In the genomic region with DNA sequence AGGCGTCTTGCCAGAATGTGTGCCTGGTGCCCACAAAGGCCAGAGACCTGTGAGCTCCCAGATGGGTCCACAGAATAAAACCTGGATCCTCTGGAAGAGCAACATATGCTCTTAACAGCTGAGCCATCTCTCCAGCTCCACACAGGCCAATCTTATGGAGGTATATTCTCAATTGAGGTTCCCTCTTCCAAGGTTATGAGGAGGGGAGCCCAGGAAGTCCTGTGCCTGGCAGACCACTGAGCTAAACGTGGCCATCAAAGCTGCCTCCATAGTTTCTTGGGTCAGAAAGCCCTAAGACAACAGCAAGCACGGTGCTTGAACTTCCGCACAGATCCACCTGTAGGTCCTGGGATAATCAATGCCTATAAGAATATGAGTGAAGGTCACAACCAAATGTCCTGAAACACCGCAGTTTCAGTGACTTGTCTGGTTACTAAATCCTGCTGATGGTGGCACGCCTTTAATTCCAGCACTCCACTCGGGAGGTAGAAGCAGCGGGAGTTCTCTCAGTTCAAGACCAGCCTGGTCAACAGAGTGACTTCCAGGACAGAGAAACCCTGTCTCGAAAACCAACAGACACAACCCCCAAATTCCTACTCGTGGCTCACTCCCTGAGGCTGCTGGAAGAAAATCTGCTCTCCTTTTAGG, we compare ENCODE assay signal across 8 mouse cellular contexts. TPM values are rescaled to one million over a fixed set of nuclear protein-coding genes. Genes with fewer than 3 reads are reported as not detected.
DNase-seq lines count a peak whose midpoint lies in the region; ATAC-seq and TF ChIP-seq lines count a peak whose summit lies in the region.

No protein-coding gene starts in this region.

- no peak for TF ChIP-seq RAD21 in MEL (IDR thresholded peaks at IDR 0.05; ENCODE audit: low read depth, low read length)

- 28% methylated on average over 10 of the region's 10 CpGs for WGBS in kidney, adult 2 months
- WGBS in heart, postnatal 0 days: 30% methylated on average over 10 of the region's 10 CpGs
- 37% methylated on average over 10 of the region's 10 CpGs for WGBS in midbrain, embryonic 11.5 days

- no peak for ATAC-seq in heart, postnatal 0 days (ENCODE audit: insufficient read depth, low read depth)
- no peak for ATAC-seq in midbrain, embryonic 11.5 days (ENCODE audit: low FRiP score)

- H3K4me1 ChIP-seq in kidney, adult 2 months (ENCODE audit: control insufficient read depth, insufficient read depth, low read length): peaks cover 10% of the 10 kb centered on the region; the same call in 1 of the 2 replicates
- H3K4me1 ChIP-seq in MEL (ENCODE audit: control insufficient read depth in 1 of 2, insufficient read depth in 2 of 2, low read length in 2 of 2): peaks cover 4 to 17% of the 10 kb centered on the region in 2 experiments; a peak in 3 of 4 replicates
- H3K4me1 ChIP-seq in heart, postnatal 0 days (ENCODE audit: control insufficient read depth, insufficient read depth): peaks cover 16% of the 10 kb centered on the region
- H3K4me1 ChIP-seq in midbrain, embryonic 11.5 days (ENCODE audit: control insufficient read depth, insufficient read depth, low read length): peaks cover 7% of the 10 kb centered on the region

- no peaks in the 10 kb centered on the region for H3K36me3 ChIP-seq in kidney, adult 2 months (ENCODE audit: control insufficient read depth, insufficient read depth, low read length)
- 0 out of 4 replicates have a peak, but pooled peaks cover 0 to 2% of the 10 kb centered on the region in 2 experiments for H3K36me3 ChIP-seq in MEL (ENCODE audit: control insufficient read depth in 1 of 2, insufficient read depth in 2 of 2, low read length in 2 of 2)
- H3K36me3 ChIP-seq in heart, postnatal 0 days (replicated peaks; ENCODE audit: control insufficient read depth, insufficient read depth, low read length): no peaks in the 10 kb centered on the region
- H3K36me3 ChIP-seq in midbrain, embryonic 11.5 days (ENCODE audit: control insufficient read depth, insufficient read depth, low read length): no peaks in the 10 kb centered on the region

- peak overlapping the region; percentile 85 for H3K4me2 ChIP-seq in heart, postnatal 0 days (ENCODE audit: low read depth, low read length)
- peak overlapping the region; percentile 81 for H3K4me2 ChIP-seq in midbrain, embryonic 11.5 days

- no peak for DNase-seq in kidney, adult 2 months
- no peak for DNase-seq in kidney, adult 8-10 months
- no peak for DNase-seq in MEL (ENCODE audit: low read depth, low spot score)
- no peak for DNase-seq in heart, postnatal 0 days (ENCODE audit: low spot score)
- DNase-seq in midbrain, embryonic 11.5 days (ENCODE audit: low spot score, missing footprints): peak; percentile 79
- no peak for DNase-seq in frontal cortex, postnatal 36 days (ENCODE audit: low spot score in 2 of 2)
- no peak for DNase-seq in urinary bladder, postnatal 10 days (ENCODE audit: low spot score)
- no peak for DNase-seq in layer of hippocampus, adult 9-10 months (ENCODE audit: low spot score)

- peak overlapping the region; percentile 81 for H3K9ac ChIP-seq in MEL (ENCODE audit: control insufficient read depth, low read depth, low read length, poor library complexity, severe bottlenecking)
- H3K9ac ChIP-seq in heart, postnatal 0 days (replicated peaks; ENCODE audit: low read depth, low read length): peak overlapping the region; percentile 75
- peak overlapping the region; percentile 84 for H3K9ac ChIP-seq in midbrain, embryonic 11.5 days (ENCODE audit: low read length)

- H3K27ac ChIP-seq in kidney, adult 2 months (ENCODE audit: insufficient read depth, low read depth, low read length): no peak overlapping the region
- H3K27ac ChIP-seq in MEL (ENCODE audit: control insufficient read depth, low read depth, low read length): no peak overlapping the region
- no peak overlapping the region for H3K27ac ChIP-seq in heart, postnatal 0 days (ENCODE audit: low read depth)
- H3K27ac ChIP-seq in midbrain, embryonic 11.5 days (ENCODE audit: low read depth, low read length): no peak overlapping the region

- no peaks in the 10 kb centered on the region for H3K27me3 ChIP-seq in kidney, adult 2 months (replicated peaks; ENCODE audit: control insufficient read depth, insufficient read depth, low read length)
- no peaks in the 10 kb centered on the region for H3K27me3 ChIP-seq in MEL (ENCODE audit: control insufficient read depth in 1 of 2, insufficient read depth in 2 of 2, low read length in 2 of 2)
- H3K27me3 ChIP-seq in heart, postnatal 0 days (ENCODE audit: control insufficient read depth, insufficient read depth, low read length): no peaks in the 10 kb centered on the region
- H3K27me3 ChIP-seq in midbrain, embryonic 11.5 days (ENCODE audit: control insufficient read depth, insufficient read depth, low read length): no peaks in the 10 kb centered on the region

- H3K9me3 ChIP-seq in MEL (replicated peaks; ENCODE audit: insufficient read depth, low read length): no peaks in the 10 kb centered on the region
- no peaks in the 10 kb centered on the region for H3K9me3 ChIP-seq in heart, postnatal 0 days (replicated peaks; ENCODE audit: control insufficient read depth, low read length)
- no peaks in the 10 kb centered on the region for H3K9me3 ChIP-seq in midbrain, embryonic 11.5 days (ENCODE audit: control insufficient read depth, low read length)

- TF ChIP-seq EP300 in MEL (IDR thresholded peaks at IDR 0.05; ENCODE audit: low read depth in 1 of 2, low read length in 2 of 2): no peak
- TF ChIP-seq EP300 in heart, postnatal 0 days (IDR thresholded peaks at IDR 0.05; ENCODE audit: low read depth): no peak

- peak overlapping the region; percentile 63 for H3K4me3 ChIP-seq in kidney, adult 2 months (ENCODE audit: insufficient read depth, low read depth, low read length)
- peak overlapping the region; percentile 74 to 75 for H3K4me3 ChIP-seq in MEL (ENCODE audit: control insufficient read depth in 1 of 2, insufficient read depth in 1 of 2, low read depth in 2 of 2, low read length in 2 of 2)
- H3K4me3 ChIP-seq in heart, postnatal 0 days (ENCODE audit: low read depth, low read length): peak overlapping the region; percentile 81
- H3K4me3 ChIP-seq in midbrain, embryonic 11.5 days (ENCODE audit: low read depth, low read length): peak overlapping the region; percentile 97

- TF ChIP-seq CTCF in kidney, adult 2 months (conservative IDR thresholded peaks at IDR 0.05; ENCODE audit: insufficient read depth, insufficient read length, low read depth, low read length): no peak
- TF ChIP-seq CTCF in MEL (IDR thresholded peaks at IDR 0.05 in 2 of 3, conservative IDR thresholded peaks at IDR 0.05 in 1 of 3; ENCODE audit: control insufficient read depth in 1 of 3, insufficient read depth in 1 of 3, low read depth in 2 of 3, low read length in 3 of 3, poor library complexity in 1 of 3, severe bottlenecking in 1 of 3): no peak
- TF ChIP-seq CTCF in heart, postnatal 0 days (IDR thresholded peaks at IDR 0.05; ENCODE audit: low read depth): no peak

- H3K79me2 ChIP-seq in MEL (ENCODE audit: control insufficient read depth, insufficient read depth, low read length, poor library complexity): peaks cover 22% of the 10 kb centered on the region

- no peak for TF ChIP-seq POLR2A in kidney, adult 2 months (IDR thresholded peaks at IDR 0.05; ENCODE audit: low read depth, low read length)
- TF ChIP-seq POLR2A in MEL (IDR thresholded peaks at IDR 0.05; ENCODE audit: control insufficient read depth in 1 of 2, insufficient read depth in 1 of 2, low read depth in 1 of 2, low read length in 2 of 2, poor library complexity in 1 of 2): no peak

TF ChIP-seq in MEL, 35 proteins besides CTCF, POLR2A, EP300 and RAD21:
- TF ChIP-seq USF1 (IDR thresholded peaks at IDR 0.05; ENCODE audit: low read depth, low read length) (no peak), BHLHE40 (IDR thresholded peaks at IDR 0.05; ENCODE audit: borderline replicate concordance, low read depth, low read length) (no peak), ZKSCAN1 (IDR thresholded peaks at IDR 0.05; ENCODE audit: low read depth, low read length) (no peak), ETS1 (IDR thresholded peaks at IDR 0.05; ENCODE audit: low read depth, low read length) (no peak), CHD1 (IDR thresholded peaks at IDR 0.05; ENCODE audit: low read depth, low read length) (no peak), MAX (IDR thresholded peaks at IDR 0.05; ENCODE audit: low read length) (no peak), TCF12 (IDR thresholded peaks at IDR 0.05; ENCODE audit: low read depth, low read length) (no peak), ZC3H11A (IDR thresholded peaks at IDR 0.05; ENCODE audit: low read depth, low read length) (no peak), MAFK (IDR thresholded peaks at IDR 0.05; ENCODE audit: borderline replicate concordance, low read depth, low read length) (no peak), ZNF384 (IDR thresholded peaks at IDR 0.05; ENCODE audit: low read depth, low read length) (no peak), NELFE (IDR thresholded peaks at IDR 0.05; ENCODE audit: low read depth, low read length) (no peak), SIN3A (IDR thresholded peaks at IDR 0.05; ENCODE audit: low read length) (no peak)

RNA-seq across cellular contexts. Expression of a gene that starts 0.9 kb away (rescaled TPM):
- polyA plus RNA-seq in kidney, adult 2 months (2012; rRNA removed): 14.6 and 16.4 TPM in 2 replicates
- 49.8 and 53.7 TPM in 2 replicates for total RNA-seq in MEL (2012; rRNA removed)
- 10 to 100 TPM in 1 of 2 experiments, not detected in 1; 65.2 TPM for polyA plus RNA-seq in MEL (2012; ENCODE audit: insufficient read depth in 1 of 2, insufficient read length in 2 of 2, low read depth in 1 of 2, low replicate concordance in 2 of 2, missing spikeins in 1 of 2)
- 9.4 and 16.0 TPM in 2 replicates for total RNA-seq in heart, postnatal 0 days (2014; rRNA removed; ENCODE audit: low replicate concordance)
- 13.1 and 13.9 TPM in 2 replicates for polyA plus RNA-seq in heart, postnatal 0 days (2015; fragmentation: Nextera tagmentation; extraction: Ambion mirVana)
- 49.4 and 52.9 TPM in 2 replicates for polyA plus RNA-seq in midbrain, embryonic 11.5 days (2014; fragmentation: Nextera tagmentation; extraction: Ambion mirVana)
